Mouse (Mus musculus) c-Kit-positive CD71-negative TER-119-negative erythroid progenitor cells, embryonic 14.5 days (primary cell): ENCODE results near the gene Eif1.
"Not testable (repeated sequence)": the region's sequence is repeated elsewhere in the genome, so short reads cannot be mapped to it uniquely, and the experiment has no call there.

ENCODE experiments used
- DNase-seq: peaks from one replicate; pipeline ENCODE4 v3.0.0-alpha.2; 2013; ENCODE audit warnings: low read depth

Gene Eif1

DNA sequence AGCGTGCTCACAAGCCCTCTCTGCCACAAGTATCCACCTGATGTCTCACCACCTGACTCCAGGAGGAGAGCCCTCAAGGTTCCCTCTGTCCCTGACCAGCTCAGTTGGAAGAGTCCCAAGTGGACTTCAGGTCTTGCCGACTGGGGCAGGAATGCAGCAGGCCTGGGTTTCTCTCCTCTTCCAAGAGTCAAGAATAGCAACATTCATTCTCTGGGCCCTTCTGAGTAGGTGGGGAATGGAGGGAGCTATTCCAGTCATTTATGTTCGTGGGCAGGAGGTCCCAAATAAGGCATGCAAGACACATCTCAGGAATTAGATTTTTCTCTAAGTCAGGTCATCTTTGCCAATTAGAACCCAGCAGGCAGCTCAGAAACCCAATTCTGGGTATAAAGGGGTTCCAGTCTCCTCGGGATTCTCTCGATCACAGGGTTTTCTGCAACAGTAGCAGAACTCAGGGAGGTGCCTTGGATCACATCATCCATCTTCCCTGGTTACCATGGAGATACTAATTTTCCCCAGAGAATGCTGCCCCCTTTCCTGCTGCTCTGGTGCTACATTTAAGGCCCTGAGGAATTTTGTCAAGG, 7.5 kb upstream of the Eif1 start:
- no peak for DNase-seq

DNA sequence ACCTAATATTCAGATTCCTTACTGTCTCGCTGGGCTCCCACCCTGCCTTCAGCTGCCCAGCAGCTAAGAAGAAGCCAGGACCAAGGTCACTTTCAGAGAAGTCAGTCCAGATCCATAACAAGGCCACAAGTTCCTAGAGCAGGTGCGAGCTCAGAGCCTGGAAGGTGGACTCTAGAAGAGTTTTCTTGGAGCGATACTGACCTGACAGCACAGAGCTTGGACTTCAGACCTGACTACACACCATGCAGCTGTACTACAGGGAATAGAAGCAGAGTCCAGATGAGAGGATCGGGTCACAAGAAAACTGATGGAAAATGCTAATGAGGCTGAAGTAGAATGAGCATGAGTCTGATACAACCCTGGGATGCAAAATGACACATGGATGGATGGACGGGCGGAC, 6.3 kb upstream of the Eif1 start:
- no peak for DNase-seq

GRCm38 (mm10) chr11:100315439-100315838, 4.2 kb upstream of the Eif1 start:
- DNase-seq, result no peak

- DNase-seq, result no peak
These were observed 1.8 kb upstream of the Eif1 start for GRCm38 (mm10) chr11:100317826-100318380.

GRCm38 (mm10) chr11:100318529-100319451, 895 bp upstream of the Eif1 start:
- no peak for DNase-seq

DNA sequence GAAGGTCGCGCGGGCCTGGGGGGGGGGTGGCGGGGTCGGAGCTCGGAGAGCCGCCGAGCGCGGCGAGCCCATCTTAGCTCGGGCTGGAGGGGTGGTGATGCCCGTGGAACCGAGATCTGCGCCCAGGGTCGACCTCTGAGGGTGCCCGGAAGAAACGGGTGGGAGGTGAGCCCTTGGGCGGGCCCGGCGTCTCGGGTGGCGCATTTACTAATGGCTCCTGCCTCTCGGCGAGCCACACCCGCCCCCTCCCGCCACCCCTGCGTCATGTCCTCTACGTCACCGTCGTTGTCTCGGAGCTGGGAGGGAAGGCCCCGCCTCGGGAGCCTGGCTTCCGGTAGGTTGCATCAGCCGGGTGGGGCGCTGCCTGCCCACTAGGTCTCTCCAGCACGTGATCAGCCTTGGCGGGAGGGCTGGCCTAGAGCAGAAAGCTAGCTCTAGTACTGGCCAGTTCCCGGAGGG, 516 bp downstream of the Eif1 start:
- peak; percentile 95 for DNase-seq

GRCm38 (mm10) chr11:100320701-100321410, 1.2 kb downstream of the Eif1 start:
- not testable (repeated sequence) for DNase-seq

DNA sequence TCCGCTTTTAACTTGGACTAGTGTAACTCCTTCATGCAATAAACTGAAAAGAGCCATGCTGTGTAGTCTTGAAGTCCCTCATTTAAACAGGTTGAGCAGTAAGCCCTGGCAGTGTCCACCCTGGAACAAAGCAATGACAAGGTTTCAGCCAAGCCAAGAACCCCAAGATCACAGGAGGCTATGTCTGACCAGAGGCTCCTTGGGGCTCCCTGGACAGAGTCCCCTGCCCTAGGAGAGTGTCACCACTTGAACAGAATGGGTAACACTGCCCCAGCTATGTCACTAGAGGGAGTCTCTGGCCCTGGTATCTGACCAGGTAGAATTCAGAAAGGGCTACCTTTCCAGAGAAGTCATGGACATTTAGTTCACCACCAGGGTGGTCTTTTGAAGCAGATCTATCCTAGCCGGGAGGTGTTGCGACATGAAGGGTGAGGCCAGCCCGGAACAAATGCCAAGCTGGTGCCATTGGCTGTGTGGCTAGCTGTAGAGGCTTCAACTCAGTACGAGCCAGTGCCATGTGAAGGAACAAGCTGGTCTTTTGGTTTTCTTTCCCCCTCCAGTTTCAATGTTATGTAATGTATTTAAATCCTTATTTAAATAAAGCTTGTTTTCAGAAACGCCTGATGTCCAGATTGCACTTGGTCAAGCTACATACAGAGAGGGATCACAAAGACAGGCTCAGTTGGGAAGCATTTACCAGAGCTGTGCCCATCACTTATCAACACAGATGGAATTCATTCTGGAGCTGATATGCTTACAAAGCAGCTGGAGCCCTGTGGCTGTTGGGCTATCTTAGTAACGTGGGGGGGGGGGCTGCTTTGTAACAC, 2.0 kb downstream of the Eif1 start:
- DNase-seq, result not testable (repeated sequence)

DNA sequence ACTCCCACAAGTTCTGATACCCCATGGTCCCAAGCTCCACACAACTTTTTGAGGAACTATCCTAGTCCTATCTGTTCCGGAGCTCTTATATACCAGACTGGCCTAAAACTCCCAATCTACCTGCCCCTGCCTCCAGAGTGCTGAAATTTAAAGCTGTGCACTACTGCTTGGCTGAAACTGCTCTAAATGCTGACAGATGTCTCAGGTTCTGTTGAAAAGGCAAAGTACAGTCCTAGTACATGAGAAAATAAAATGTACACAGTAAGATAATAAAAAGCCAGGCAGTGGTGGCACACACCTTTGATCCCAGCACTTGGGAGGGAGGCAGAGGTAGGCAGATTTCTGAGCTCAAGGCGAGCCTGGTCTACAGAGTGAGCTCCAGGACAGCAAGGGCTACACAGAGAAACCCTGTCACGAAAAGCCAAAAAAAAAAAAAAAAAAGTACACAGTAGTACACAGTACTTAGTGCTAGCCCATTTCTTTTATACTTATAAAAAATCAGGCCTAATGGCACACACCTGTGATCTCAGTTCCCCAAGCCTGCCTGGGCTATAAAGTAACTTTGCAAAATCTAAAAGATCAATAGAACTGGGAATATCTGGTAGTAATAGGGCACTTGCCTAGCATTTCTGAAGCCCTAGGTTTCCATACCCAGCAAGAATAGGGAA, 3.0 kb downstream of the Eif1 start:
- DNase-seq, result no peak

GRCm38 (mm10) chr11:100323578-100323977, 3.9 kb downstream of the Eif1 start:
- peak; percentile 93 for DNase-seq

GRCm38 (mm10) chr11:100325062-100325629, 5.5 kb downstream of the Eif1 start:
- DNase-seq, result no peak

- no peak for DNase-seq
These were observed 7.6 kb downstream of the Eif1 start for GRCm38 (mm10) chr11:100327316-100327715.

DNA sequence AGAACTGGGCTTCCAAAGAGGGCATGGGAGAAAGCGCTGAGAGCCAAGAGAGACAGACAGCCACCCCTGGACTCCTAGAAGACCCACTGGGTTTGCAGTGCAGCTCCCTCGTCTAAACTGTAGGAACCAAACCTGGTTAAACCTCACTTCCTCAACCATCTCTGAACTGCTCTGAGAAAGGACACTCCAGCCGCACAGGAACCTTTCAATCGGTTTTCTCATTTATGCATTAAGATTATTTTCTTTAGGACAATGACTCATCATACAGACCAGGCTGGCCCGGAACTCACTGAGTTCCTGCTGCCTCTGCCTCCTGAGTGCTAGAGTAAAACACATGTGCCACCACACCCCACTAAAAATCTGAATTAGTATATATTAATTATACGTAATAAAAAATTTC, 8.1 kb downstream of the Eif1 start:
- DNase-seq, result no peak

- DNase-seq, result no peak
These were observed 10.6 kb downstream of the Eif1 start for GRCm38 (mm10) chr11:100330235-100330634.

DNA sequence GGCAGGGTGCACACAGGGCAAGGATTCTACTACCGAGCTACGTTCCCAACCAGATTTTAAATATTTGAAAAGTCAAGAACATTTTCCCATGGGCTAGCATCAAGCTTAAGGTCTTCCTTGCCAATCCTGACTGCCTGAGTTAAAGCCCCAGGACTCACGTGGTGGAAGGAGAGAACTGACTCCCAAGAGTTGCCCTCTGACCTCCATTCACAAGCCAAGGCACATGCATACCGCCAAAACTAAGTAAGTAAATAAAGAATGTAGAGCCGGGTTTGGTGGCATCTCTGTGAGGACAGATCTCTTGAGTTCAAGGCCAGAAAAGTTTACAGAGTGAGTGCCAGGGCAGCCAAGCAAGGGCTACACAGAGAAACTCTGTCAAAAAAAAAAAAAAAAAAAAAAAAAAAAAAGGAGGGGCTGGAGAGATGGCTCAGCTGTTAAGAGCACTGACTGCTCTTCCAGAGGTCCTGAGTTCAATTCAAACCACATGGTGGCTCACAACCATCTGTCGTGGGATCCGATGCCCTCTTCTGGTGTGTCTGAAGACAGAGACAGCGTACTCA, 11.2 kb downstream of the Eif1 start:
- not testable (repeated sequence) for DNase-seq

DNA sequence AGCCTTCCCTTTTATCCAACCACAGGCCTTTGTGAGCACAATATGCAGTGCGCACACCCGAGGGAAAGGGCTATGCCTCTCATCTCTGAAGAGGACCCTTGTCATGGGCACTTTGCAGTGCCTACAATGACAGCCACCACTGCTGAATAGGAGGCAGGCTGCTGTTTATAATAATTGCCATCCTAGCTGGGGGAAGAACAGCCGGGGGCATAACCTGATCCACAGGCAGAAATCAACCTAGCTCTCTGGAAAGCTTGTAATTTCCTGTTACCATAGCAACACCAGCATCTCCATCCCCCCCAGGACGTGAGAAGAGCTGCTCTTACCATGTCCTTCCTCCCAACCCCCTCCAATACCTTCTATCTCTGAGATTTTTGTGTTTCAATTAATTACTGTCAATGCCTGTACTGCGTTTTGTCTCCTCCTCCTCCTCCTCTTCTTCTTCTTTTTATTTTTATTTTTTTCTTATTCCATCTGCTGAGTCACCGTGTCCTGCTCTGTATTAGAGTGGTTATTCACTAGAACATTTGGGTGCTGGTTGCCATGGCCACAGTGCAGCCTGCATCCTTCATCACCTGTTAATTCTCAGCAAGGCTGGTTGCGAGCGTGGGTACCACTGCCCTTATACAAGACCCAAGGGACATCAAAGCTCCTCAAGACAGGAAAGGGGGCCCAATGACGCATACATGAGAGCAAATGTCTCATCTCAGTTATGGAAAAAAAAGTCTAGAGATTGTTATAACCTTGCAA, 13.3 kb downstream of the Eif1 start:
- DNase-seq, result no peak

DNA sequence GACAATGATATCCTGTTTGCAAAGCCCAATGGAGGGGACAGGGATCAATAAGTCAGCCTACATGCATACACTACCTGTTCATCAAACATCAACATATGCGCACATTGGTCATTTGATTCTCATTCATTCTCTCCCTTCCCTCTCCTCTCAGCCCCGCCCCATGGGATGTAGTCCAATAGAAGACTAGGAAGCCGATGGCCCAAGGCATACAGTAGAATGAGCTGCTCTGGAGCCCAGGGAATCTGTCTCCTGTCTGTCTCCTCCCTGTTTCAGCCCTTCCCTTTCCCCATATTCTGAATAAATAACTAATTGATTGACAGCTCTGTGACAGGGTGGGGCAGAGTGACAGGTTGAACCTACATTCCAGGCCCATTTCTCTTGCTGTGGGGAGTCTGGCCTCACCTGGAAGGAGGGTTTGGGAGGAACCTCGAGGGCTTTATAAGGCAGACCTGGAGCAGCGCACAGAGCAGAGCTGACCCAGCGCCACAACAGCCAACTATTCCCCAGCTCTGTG, 14.3 kb downstream of the Eif1 start, which contains the start of gene Gast:
Gene Gast, plus strand, starts transcription at position 464 of the 514 bp plus-strand sequence.
- no peak for DNase-seq

- no peak for DNase-seq
These were observed 16.0 kb downstream of the Eif1 start for GRCm38 (mm10) chr11:100335731-100336130.

- no peak for DNase-seq
These were observed 24.6 kb downstream of the Eif1 start for GRCm38 (mm10) chr11:100344269-100344668.
